Mouse (Mus musculus) erythroid progenitor cell, adult 5-6 weeks (primary cell): ENCODE measurements around the gene Efemp2. TPM values are rescaled to one million over a fixed set of nuclear protein-coding genes. Genes with fewer than 3 reads are reported as not detected.
A peak's percentile ranks its signal among the peaks of the same experiment; 100 is the strongest.
"Not testable (repeated sequence)": the region's sequence is repeated elsewhere in the genome, so short reads cannot be mapped to it uniquely, and the experiment has no call there.

Experiments
- ATAC-seq: replicated peaks from 2 replicates; pipeline ENCODE4 v1.8.0; 2016; ENCODE audit warnings: moderate number of reproducible peaks, mild to moderate bottlenecking, moderate TSS enrichment, inconsistent platforms; ENCODE audit not compliant: poor library complexity, low FRiP score, severe bottlenecking
- total RNA-seq, 2 experiments: library from RNA; stranded (forward) in 1 of 2; stranded (reverse) in 1 of 2; fragments of 150-400 nt in 1 of 2; fragments of 186-747, 209-891 nt in 1 of 2; gene quantifications; 2 replicates each; pipeline versions ENCODE4 v1.2.3 to v1.2.4; 2015 to 2017; ENCODE audit warnings: low replicate concordance in 2 of 2

Gene Efemp2
- total RNA-seq, 2 experiments from 2014 or later = not detected

GRCm38 (mm10) chr19:5472857-5473256 lies 897 bp upstream of the Efemp2 start:
- ATAC-seq = no peak

DNA sequence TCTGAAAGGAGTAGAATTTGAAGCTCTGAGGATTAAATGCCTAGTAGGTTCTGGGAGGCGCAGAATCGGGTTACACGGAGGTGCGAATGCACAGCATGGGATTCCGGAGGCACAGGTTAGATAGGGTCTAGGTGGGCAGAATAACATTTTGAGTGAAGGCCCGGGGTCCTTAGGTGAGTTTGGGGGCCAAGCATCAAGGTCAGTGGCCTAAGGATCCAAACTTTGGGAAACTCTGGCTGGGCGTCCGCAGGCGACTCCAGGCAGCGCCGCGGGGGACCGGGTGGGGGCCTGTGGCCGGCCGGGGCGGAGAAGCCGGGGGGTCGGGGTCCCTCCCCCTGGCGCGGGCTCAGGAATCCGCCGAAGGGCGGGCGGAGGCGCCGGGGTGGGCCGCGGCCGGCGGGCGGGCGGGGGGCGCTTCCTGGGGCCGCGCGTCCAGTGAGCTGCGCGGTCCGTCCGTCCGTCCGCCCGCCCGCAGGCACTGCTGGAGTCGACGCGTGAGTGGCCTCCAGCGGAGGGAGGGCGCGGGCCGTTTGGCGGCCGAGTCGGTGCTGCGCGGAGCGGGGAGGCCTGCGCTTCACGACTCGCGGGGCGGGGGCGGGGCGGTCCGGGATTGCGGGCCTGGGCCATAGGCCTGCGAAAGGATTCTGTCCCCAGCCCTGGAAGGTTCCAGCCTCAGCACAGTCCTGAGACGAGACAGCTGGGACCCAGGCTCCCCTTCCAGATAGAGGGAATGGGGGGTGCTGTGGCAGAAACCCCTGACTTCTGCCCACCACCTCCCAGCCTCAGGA lies 721 bp downstream of the Efemp2 start:
- ATAC-seq = no peak

GRCm38 (mm10) chr19:5475069-5475714 lies 1.4 kb downstream of the Efemp2 start:
- ATAC-seq = no peak

DNA sequence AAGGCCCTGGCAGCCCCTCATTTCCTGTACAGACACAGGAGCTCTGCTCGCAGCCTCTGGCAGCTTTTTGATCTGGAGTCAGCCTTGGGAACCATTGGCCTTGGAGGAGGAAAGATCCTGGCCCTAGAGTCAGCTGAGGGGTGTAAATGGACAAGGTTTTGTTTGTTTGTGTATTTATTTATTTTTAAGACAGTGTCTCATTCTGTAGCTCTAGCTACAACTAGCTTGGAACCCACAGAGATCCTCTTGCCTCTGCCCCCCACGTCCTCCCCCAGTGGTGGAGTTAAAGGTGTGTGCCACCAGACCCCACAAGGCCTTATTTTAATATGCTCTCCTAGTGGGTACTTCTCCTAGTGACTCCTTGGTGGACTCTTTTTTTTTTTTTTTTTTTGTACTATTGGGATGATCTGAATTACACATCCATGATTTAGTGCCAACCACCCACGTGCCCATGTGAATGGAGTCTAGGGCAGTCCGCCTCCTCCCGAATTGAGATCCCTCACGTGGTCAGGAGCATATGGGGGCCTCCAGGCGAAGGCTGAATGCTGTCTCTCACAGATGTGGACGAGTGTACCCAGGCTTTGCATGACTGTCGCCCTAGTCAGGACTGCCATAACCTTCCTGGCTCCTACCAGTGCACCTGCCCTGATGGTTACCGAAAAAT lies 3.4 kb downstream of the Efemp2 start:
- ATAC-seq = no peak

GRCm38 (mm10) chr19:5477668-5478300 lies 4.0 kb downstream of the Efemp2 start:
- ATAC-seq = no peak

DNA sequence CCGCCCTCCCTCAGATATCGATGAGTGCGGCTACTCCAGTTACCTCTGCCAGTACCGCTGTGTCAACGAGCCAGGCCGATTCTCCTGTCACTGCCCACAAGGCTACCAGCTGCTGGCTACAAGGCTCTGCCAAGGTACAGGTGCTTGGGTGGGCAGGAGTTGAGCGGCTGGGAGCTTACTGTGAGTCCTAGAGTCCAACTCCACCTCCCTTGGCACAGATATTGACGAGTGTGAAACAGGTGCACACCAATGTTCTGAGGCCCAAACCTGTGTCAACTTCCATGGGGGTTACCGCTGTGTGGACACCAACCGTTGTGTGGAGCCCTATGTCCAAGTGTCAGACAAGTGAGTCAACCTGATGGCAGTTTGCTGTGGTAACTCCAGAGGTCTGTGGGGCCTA lies 6.3 kb downstream of the Efemp2 start:
- ATAC-seq = no peak

GRCm38 (mm10) chr19:5481398-5481797 lies 7.6 kb downstream of the Efemp2 start:
- ATAC-seq = no peak

DNA sequence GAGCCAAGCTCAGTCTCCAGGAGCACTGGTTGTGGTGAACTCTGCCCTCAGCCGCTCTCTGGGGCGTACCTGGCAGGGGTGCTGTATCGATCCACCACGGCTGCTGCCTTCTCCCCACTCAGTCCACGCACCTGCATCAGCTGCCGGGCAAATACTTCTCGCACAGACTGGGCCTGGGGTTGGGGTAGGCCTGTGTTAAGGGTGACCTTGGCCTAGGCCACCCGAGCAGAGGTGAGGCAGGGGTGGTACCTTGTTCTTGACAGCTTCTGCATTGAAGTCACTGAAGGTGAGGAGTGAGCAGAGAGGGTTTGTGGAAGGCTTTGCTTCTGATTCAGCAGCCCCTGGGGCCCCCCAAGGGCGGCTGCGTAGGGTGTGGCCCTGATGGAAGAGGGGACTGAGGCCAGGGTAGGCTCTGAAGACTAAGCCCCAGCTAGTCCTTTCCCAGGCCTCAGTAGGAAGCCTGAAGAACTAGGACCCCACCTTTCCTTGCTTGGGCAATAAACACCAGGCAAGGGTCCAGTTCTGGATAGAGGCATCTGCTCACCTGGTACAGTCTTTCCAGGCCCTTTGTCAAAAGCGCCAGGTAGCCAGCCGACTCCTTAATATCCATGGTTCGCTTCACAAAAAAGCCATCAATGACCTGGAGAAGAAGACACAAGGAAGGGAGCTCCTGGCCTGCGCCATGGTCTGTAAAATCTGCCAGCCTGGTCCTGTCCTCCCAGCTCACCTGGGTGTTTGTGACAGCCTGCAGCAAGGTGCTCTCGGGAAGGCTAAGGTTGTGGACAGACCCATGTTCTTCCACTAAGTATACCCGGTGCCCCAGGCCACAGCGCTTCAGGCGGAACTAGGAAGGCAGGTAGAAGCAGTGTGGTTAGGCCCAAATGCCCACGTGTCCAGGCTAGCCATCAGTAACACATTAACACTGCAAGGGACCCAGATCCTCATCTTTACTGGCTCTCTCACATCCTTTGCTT lies 9.9 kb downstream of the Efemp2 start:
- ATAC-seq = no peak

DNA sequence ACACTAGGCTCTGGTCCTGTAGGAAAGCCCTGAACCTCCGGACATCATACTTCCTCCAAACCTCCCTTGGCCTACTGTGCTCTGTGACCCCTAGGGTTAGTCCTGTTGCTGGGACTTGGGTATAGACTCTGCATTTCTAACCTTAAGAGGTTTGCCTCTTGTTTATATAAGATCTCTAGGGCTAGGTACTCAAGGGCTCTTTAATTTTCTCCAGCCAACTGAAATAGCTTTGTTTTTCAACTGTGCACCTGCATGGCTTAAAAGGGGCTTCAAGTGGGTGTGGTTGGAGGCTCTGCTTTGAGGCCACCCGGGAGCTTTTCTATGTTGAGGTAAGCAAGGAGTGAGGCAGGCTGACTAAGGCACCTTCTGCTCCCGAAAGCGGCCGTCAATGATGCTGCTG lies 10.7 kb downstream of the Efemp2 start:
- ATAC-seq = no peak

- no peak for ATAC-seq
Measured at GRCm38 (mm10) chr19:5485371-5485770, 11.6 kb downstream of the Efemp2 start.

DNA sequence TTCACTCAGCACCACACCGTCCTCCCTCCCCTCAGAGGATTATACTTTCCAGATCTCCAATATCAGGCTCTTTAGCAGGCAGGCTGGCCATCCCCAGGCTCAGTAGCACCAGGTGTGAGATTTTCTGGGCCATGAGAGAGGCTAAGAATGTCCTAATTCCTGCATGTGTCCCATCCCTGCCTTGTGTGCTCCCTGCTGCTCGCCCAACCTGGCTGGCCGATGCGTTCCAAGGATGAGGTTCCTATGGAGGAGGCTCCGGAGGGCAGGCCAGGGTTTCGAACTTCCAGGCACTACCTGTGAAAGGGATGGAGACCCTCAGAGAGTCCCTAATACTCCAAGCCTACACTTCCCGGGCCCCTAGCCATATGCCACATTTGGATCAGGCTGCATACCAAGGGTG lies 12.1 kb downstream of the Efemp2 start:
- no peak for ATAC-seq

DNA sequence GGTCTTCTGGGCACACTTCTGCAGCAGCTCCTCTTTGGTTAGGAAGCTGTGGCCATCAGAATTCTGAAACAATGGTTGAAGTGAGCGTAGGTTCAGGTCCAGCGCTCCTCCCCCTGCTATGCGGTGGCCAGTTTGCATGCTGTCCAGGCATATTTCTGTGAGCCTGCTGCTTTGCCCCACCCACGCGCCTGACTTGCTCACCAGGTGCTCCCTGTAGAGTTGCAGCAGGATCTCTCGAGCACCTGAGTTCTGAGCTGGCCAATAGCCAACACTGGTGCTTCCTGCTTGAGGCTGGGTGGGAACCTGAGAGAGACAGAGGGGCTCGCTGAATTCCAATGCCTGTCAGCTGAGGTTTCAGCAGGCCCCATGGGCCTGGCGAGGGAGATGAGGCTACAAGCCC lies 12.5 kb downstream of the Efemp2 start:
- no peak for ATAC-seq

DNA sequence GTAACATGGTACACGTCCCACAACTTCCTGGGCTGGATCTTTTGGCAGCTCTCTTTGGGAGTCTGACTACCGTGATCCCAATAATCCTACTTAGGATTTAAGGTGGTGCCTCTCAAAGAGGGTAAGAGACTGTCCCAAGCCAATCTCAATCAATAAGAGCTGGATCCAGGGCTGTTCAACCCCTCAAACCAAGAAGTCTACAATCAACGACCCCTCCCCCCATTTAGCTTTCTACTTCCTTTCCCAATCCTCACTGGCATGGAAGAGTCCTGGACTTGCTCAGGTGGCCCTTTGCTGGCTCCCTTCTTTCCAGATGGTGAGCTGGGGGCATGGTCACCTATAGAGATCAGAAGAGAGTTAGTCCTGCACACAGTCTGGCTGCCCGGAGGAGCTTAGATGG lies 13.0 kb downstream of the Efemp2 start:
- ATAC-seq = no peak

- peak; percentile 54 for ATAC-seq
Measured at GRCm38 (mm10) chr19:5487768-5488550, 14.2 kb downstream of the Efemp2 start, which contains the start of gene Mus81. Gene Mus81 (minus strand): TSS chr19:5488402.

GRCm38 (mm10) chr19:5488878-5489571 lies 15.3 kb downstream of the Efemp2 start:
- peak; percentile 67 for ATAC-seq

- ATAC-seq = not testable (repeated sequence)
Measured at GRCm38 (mm10) chr19:5489721-5490120, 16.0 kb downstream of the Efemp2 start.

DNA sequence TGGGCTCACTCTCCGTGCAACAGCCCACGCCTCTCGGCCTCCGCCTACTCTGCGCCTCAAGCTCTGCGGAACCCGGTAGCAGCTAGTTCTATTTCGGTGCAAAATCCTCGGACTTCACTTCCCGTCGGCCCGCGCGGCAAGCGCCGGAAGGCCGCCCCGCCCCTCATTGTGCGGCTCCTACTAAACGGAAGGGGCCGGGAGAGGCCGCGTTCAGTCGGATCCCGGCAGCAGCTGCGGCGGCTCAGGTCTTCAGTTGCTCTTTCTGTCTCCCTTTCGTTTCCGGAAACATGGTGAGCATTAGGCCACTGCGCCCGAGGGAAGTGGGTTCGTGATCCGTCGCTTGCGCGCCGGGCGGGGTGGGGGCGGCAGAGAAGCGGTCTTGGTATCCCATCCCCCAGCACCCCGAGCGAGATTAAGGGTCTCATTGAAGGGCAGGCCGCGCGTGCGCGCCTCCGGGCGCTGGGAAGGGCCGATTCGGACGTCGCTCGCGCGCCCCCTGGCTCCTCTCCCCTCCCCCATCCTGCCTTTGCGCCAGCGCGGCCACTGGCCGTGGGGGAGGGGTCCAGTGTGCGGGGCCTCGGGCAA lies 16.7 kb downstream of the Efemp2 start, which contains the start of gene Cfl1:
TSS of gene Cfl1 (plus strand) at position 143 of the 585 bp plus-strand sequence.
- ATAC-seq = peak; percentile 58
